Mouse (Mus musculus) left cerebral cortex, adult 18-20 months (tissue): Measurements from ENCODE around the gene Krt73. TPM values are rescaled to one million over a fixed set of nuclear protein-coding genes. Genes with fewer than 3 reads are reported as not detected.

Source experiments
- DNase-seq, 2 experiments: peaks; one replicate each; pipeline ENCODE4 v3.0.0; 2021 to 2022; ENCODE audit warnings: low spot score in 2 of 2, mixed read lengths in 1 of 2
- long read RNA-seq, 2 experiments: library from polyadenylated mRNA; stranded (forward); transcript quantifications; one replicate each; pipeline ENCODE4 v2.0.0; 2021
- total RNA-seq, 2 experiments: library from RNA; stranded (reverse); gene quantifications; 2 replicates each; pipeline ENCODE4 v1.2.3; 2021

The Krt73 gene
- total RNA-seq: 1 to 10 TPM; 1.7 TPM
- long read RNA-seq, experiment 1, transcript Krt73-201 (9 exons, 2,168 nt): major isoform, 6 of 6 reads
- long read RNA-seq, experiment 1, partial matches to known transcripts: 0 of 6 reads
- long read RNA-seq, experiment 1, other reads (novel, unspliced or antisense): 0 of 6 reads
- long read RNA-seq, experiment 2, partial matches to known transcripts: 0 of 1 reads
- long read RNA-seq, experiment 2, other reads (novel, unspliced or antisense): 0 of 1 reads

- no peak for DNase-seq
Measured at GRCm38 (mm10) chr15:101802296-101802835, at the start of gene Krt73. Krt73 (minus strand) TSS chr15:101802346.

- no peak for DNase-seq
Measured at GRCm38 (mm10) chr15:101850694-101851093, 48.5 kb upstream of the Krt73 start, which contains the start of gene Krt1. Krt1 (minus strand) TSS chr15:101850794.

- peak; percentile 51 to 58 for DNase-seq
Measured at GRCm38 (mm10) chr15:101845971-101846403, 43.8 kb upstream of the Krt73 start.

- DNase-seq: no peak
Measured at GRCm38 (mm10) chr15:101843192-101843591, 41.0 kb upstream of the Krt73 start.

GRCm38 (mm10) chr15:101834784-101835328, 32.7 kb upstream of the Krt73 start:
- DNase-seq: no peak

- DNase-seq: no peak
Measured at GRCm38 (mm10) chr15:101833131-101833530, 31.0 kb upstream of the Krt73 start.

GRCm38 (mm10) chr15:101829441-101829840, 27.3 kb upstream of the Krt73 start:
- no peak for DNase-seq

- DNase-seq: no peak
Measured at GRCm38 (mm10) chr15:101821786-101822185, 19.6 kb upstream of the Krt73 start.

- no peak for DNase-seq
Measured at GRCm38 (mm10) chr15:101817875-101818274, 15.7 kb upstream of the Krt73 start, which contains the start of gene Krt2. Krt2 (minus strand) TSS chr15:101818169.

GRCm38 (mm10) chr15:101803052-101803822, 1.1 kb upstream of the Krt73 start:
- peak; percentile 12 to 38 for DNase-seq

- DNase-seq: no peak
Measured at GRCm38 (mm10) chr15:101790867-101791266, 11.3 kb downstream of the Krt73 start.

- no peak for DNase-seq
Measured at GRCm38 (mm10) chr15:101786360-101786759, 15.8 kb downstream of the Krt73 start, which contains the start of gene Krt72. Krt72 (minus strand) TSS chr15:101786460.

GRCm38 (mm10) chr15:101773420-101773819, 28.7 kb downstream of the Krt73 start:
- no peak for DNase-seq

- peak; percentile 87 to 94 for DNase-seq
Measured at GRCm38 (mm10) chr15:101772711-101773081, 29.4 kb downstream of the Krt73 start.

- DNase-seq: no peak
Measured at GRCm38 (mm10) chr15:101772080-101772710, 30.0 kb downstream of the Krt73 start.

GRCm38 (mm10) chr15:101770226-101770625, 31.9 kb downstream of the Krt73 start:
- DNase-seq: no peak

Other genes with a start within 250 kb of the Krt73 start
- gene Krt90, start 239.4 kb downstream of the Krt73 start, total RNA-seq: not detected
- not detected for gene Krt75, start 228.4 kb downstream of the Krt73 start, total RNA-seq
- gene Gm5414, start 174.2 kb downstream of the Krt73 start, total RNA-seq: not detected
- not detected for gene Gm5478, start 155.0 kb downstream of the Krt73 start, total RNA-seq
- gene Krt6b, start 122.1 kb downstream of the Krt73 start, total RNA-seq: not detected
- not detected for gene Krt6a, start 108.0 kb downstream of the Krt73 start, total RNA-seq
- gene Krt5, start 89.4 kb downstream of the Krt73 start, total RNA-seq: not detected
- gene Krt71, start 59.2 kb downstream of the Krt73 start, total RNA-seq: not detected
- not detected for gene Krt72, start 15.9 kb downstream of the Krt73 start, total RNA-seq
- gene Krt2, start 15.8 kb upstream of the Krt73 start, total RNA-seq: under 1 TPM; 0.28 to 0.67 TPM
- gene Krt1, start 48.4 kb upstream of the Krt73 start, total RNA-seq: 1 to 10 TPM; 1.7 to 2.6 TPM
- gene Krt77, start 67.4 kb upstream of the Krt73 start, total RNA-seq: 10 to 100 TPM; 13.4 to 16.9 TPM
- not detected for gene Krt76, start 90.6 kb upstream of the Krt73 start, total RNA-seq
- not detected for gene Krt4, start 122.4 kb upstream of the Krt73 start, total RNA-seq
- gene Krt79, start 138.0 kb upstream of the Krt73 start, total RNA-seq: not detected
- not detected for gene Krt78, start 151.9 kb upstream of the Krt73 start, total RNA-seq
- gene Krt8, start 202.1 kb upstream of the Krt73 start, total RNA-seq: not detected
- under 1 TPM in 1 of 2 experiments, not detected in 1; 0.26 TPM for gene Krt18, start 225.8 kb upstream of the Krt73 start, total RNA-seq